Mouse (Mus musculus) forebrain, embryonic 10.5 days (tissue): ENCODE results near the gene Ctnnbip1. TPM values are rescaled to one million over a fixed set of nuclear protein-coding genes. Genes with fewer than 3 reads are reported as not detected.

ENCODE experiments used
- DNase-seq: peaks from one replicate; pipeline ENCODE4 v3.0.0-alpha.2; 2017; ENCODE audit warnings: low spot score; ENCODE audit errors: extremely low spot score
- H3K27ac ChIP-seq: fragments of 300-500 bp; sonication (generic); 2 replicates; pipeline ENCODE4 v1.5.1; 2016; ENCODE audit warnings: mild to moderate bottlenecking
- H3K27me3 ChIP-seq: fragments of 300-500 bp; sonication (generic); 2 replicates; pipeline ENCODE4 v1.6.1; 2016; ENCODE audit warnings: mild to moderate bottlenecking; ENCODE audit not compliant: poor library complexity, severe bottlenecking
- H3K36me3 ChIP-seq: fragments of 300-500 bp; sonication (generic); replicated peaks from 2 replicates; pipeline ENCODE4 v1.6.1; 2016; ENCODE audit warnings: mild to moderate bottlenecking, moderate library complexity
- H3K4me1 ChIP-seq: fragments of 300-500 bp; sonication (generic); 2 replicates; pipeline ENCODE4 v1.6.1; 2016
- H3K4me3 ChIP-seq: fragments of 300-500 bp; sonication (generic); 2 replicates; pipeline ENCODE4 v1.5.1; 2016; ENCODE audit warnings: mild to moderate bottlenecking, moderate library complexity
- H3K9me3 ChIP-seq: fragments of 300-500 bp; sonication (generic); 2 replicates; pipeline ENCODE4 v1.6.1; 2016; ENCODE audit warnings: mild to moderate bottlenecking, moderate library complexity
- WGBS: fragments of 180-500 bp; shearing (Covaris S2); methylation state at CpG from one replicate; pipeline ENCODE4 v1.1.7; 2016; 5-methylcytosine and 5-hydroxymethylcytosine counted together
- polyA plus RNA-seq: library from polyadenylated mRNA; unstranded; fragments of >200 nt; fragmentation: Nextera tagmentation; extraction: Ambion mirVana; gene quantifications from 2 replicates; pipeline ENCODE4 v1.2.1, GENCODE M21; 2016

The Ctnnbip1 gene
- polyA plus RNA-seq, 1 experiment from 2014 or later = 59.6 TPM

DNA sequence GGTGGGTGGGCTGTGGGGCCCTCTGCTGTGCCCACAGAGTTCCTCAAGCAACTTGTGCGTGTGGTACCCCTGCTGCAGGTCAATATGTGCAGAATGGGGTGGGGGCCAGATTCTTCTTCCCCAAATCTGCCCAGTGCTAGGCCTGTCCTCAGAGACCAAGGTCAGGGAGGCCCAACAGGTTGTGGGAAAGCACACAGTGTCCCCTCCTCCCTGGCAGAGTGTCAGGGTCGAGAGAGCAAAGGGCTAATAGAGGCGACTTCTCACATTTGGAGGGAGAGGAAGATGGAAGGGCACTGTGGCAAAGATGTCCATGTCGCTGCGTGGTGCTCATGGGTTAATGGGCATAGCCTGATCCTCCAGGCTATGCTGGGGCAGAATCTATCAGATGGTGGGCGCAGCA, 7.8 kb downstream of the Ctnnbip1 start:
- H3K27me3 ChIP-seq = no peaks in the 10 kb centered on the region
- H3K4me1 ChIP-seq = peaks cover 67% of the 10 kb centered on the region
- 75% methylated on average over 6 of the region's 6 CpGs for WGBS
- DNase-seq = no peak
- H3K27ac ChIP-seq = peak overlapping the region; percentile 60
- no peak overlapping the region for H3K4me3 ChIP-seq
- no peaks in the 10 kb centered on the region for H3K9me3 ChIP-seq
- H3K36me3 ChIP-seq = peaks cover 5% of the 10 kb centered on the region; the same call in 1 of the 2 replicates

DNA sequence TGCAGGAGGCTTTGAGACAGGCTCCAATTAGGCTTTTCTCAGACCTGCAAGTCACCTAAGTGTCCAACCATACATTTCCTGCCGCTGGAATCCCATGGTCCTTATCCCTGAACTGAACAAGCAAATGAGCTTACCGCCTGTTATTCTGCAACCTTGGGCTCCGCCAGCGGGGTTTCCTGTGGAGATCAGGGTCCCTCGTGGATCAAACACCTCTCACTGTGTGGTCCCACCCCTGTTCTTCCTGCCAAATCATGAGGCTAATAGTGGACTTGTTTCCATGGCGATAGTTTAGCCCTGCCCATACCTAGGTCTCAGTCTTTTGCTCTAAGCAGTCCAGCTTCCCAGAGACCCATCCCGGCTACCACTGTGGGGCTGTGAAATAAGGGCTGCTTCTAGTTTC, 8.3 kb downstream of the Ctnnbip1 start:
- H3K4me3 ChIP-seq = no peak overlapping the region
- peaks cover 62% of the 10 kb centered on the region for H3K4me1 ChIP-seq
- 42% methylated on average over 7 of the region's 7 CpGs for WGBS
- peaks cover 5% of the 10 kb centered on the region; the same call in 1 of the 2 replicates for H3K36me3 ChIP-seq
- no peak for DNase-seq
- no peaks in the 10 kb centered on the region for H3K27me3 ChIP-seq
- peak overlapping the region; percentile 60 for H3K27ac ChIP-seq
- no peaks in the 10 kb centered on the region for H3K9me3 ChIP-seq

DNA sequence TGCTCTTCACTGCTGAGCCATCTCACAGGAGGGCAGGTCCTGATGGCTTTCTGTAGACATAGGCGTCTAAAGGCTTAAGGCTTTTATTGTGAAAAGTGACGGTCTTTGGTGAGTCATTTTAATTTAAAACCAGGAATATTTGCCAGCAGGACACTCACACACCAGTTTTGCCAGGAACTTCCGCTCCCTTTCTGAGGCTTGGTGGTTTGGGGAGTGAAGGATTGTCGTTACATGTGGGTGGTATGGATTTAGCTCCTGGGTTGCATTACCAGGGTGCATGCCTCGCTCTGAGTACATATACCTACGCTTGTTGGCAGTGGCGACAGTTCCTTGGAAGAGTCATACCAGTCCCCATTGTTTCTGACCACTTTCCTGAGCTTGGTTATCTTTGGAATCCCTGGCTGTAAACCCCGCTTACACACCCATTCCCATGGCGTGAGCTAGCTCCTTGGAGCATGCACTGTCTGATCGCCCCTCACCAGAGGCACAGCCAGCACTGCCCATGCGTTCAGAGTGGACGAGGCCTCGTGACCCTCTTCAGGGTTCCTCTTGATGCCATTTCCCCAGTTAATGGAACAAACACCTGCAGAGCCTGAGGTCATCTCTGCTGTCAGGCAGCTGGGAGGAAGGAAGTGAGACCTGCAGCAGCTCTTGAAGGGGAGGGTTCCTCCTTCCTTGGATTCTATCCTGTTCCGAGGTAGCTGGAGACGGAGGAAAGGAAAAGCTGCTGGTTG, 9.8 kb downstream of the Ctnnbip1 start:
- no peak overlapping the region for H3K4me3 ChIP-seq
- H3K36me3 ChIP-seq = peaks cover 7% of the 10 kb centered on the region; the same call in 1 of the 2 replicates
- no peaks in the 10 kb centered on the region for H3K27me3 ChIP-seq
- H3K9me3 ChIP-seq = no peaks in the 10 kb centered on the region
- 76% methylated on average over 15 of the region's 15 CpGs for WGBS
- H3K4me1 ChIP-seq = peaks cover 56% of the 10 kb centered on the region
- no peak for DNase-seq
- H3K27ac ChIP-seq = 0 out of 2 replicates have a peak overlapping the region, but pooled peaks have one; percentile 0

DNA sequence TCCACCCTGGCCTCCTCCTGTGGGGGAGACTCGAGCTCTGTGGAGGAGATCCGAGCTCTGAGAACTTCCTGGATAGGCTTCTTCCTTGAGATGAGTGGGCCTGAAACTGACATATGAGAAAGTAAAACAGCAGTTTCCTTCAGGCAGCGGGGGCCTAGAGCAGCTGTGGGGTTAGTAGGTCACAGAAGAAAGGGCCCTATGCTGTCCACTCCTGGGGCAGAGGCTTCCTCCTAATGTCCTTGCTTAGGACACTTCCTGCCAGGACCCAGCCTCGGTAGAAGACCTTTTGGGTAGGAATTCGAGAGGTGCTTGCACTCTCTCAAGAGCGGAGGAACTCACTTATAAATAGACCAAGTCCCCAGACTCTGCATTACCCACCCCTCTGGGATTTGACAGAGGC, 11.7 kb downstream of the Ctnnbip1 start:
- H3K4me1 ChIP-seq = peaks cover 40% of the 10 kb centered on the region

DNA sequence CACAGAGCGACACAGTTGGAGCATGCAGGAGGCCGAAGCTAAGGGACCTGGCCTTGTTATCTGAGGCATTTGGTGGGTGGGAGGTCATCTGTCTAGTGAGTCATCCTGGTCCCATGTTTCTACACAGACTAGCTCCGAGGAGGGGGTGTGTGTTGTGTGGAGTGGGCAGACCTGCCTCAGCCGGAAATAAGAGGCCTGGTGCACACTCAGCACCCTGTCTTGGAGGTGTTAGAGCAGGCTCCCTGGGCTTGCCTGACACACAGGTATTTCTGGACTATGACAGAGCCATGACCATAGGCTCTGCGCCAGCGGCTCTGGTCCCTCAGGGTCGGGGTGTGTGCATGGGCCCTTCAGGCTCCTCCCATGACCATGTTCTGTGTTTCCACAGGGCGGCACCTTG, 21.4 kb downstream of the Ctnnbip1 start:
- Histone ChIP-seq H3K9me3 (no peaks in the 10 kb centered on the region), H3K27me3 (no peaks in the 10 kb centered on the region), H3K4me3 (no peak overlapping the region), H3K36me3 (peaks cover 23% of the 10 kb centered on the region), H3K4me1 (peaks cover 31% of the 10 kb centered on the region), H3K27ac (no peak overlapping the region)
- WGBS = 91% methylated on average over 8 of the region's 8 CpGs
- DNase-seq = no peak

More for the DNA sequence above, 11.7 kb downstream of the Ctnnbip1 start:
- Histone ChIP-seq H3K9me3 (no peaks in the 10 kb centered on the region), H3K36me3 (peaks cover 14% of the 10 kb centered on the region; the same call in 1 of the 2 replicates), H3K4me3 (no peak overlapping the region), H3K27me3 (no peaks in the 10 kb centered on the region), H3K27ac (peak overlapping the region; percentile 48; the same call in 1 of the 2 replicates)
- no peak for DNase-seq
- 72% methylated on average over 6 of the region's 6 CpGs for WGBS

DNA sequence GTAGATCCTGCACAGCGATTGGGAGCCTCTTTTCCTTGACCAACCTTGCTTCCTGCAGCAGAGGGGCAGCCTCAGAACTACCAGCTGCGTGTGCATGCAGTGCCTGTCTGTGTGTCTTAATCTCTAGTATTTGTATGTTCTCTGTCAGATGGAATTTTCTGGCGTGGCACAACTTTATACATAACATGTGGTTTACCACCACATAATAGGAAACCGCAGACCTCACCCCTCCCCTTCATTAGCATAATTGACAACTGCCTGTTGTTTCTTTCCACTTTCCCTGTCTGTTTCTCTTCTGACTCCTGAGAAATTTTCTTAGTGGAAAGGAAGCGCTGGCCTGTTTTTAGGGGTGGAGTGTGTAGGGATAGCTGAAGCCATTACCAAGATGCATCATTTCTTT, 23.9 kb downstream of the Ctnnbip1 start:
- no peak for DNase-seq
- peaks cover 33% of the 10 kb centered on the region for H3K36me3 ChIP-seq
- H3K27me3 ChIP-seq = no peaks in the 10 kb centered on the region
- no peak overlapping the region for H3K4me3 ChIP-seq
- H3K27ac ChIP-seq = no peak overlapping the region
- peaks cover 29% of the 10 kb centered on the region for H3K4me1 ChIP-seq
- 75% methylated on average over 5 of the region's 5 CpGs for WGBS
- no peaks in the 10 kb centered on the region for H3K9me3 ChIP-seq

DNA sequence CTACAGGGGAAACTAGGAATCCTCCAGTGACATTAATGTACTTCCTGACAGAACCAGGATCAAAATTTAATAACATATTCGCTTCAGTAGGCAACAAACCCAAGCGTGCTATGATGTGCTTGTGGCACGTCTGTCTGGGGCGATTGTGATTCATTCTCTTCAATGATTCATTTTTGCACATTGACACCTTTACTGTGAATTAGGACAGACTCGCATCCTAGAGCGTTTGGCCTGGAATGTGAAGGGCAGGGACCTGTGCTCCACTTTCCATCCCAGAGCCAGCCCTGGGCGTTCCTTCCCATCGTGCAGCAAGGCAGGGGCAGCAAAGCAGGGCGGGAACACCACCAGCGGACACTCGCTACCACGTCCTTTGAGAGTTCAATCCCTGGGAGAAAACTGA, 24.4 kb downstream of the Ctnnbip1 start:
- no peaks in the 10 kb centered on the region for H3K27me3 ChIP-seq
- no peak overlapping the region for H3K4me3 ChIP-seq
- DNase-seq = no peak
- peaks cover 37% of the 10 kb centered on the region for H3K36me3 ChIP-seq
- 0 out of 2 replicates have a peak overlapping the region, but pooled peaks have one; percentile 40 for H3K27ac ChIP-seq
- WGBS = 77% methylated on average over 12 of the region's 12 CpGs
- H3K9me3 ChIP-seq = no peaks in the 10 kb centered on the region
- H3K4me1 ChIP-seq = peaks cover 24% of the 10 kb centered on the region

DNA sequence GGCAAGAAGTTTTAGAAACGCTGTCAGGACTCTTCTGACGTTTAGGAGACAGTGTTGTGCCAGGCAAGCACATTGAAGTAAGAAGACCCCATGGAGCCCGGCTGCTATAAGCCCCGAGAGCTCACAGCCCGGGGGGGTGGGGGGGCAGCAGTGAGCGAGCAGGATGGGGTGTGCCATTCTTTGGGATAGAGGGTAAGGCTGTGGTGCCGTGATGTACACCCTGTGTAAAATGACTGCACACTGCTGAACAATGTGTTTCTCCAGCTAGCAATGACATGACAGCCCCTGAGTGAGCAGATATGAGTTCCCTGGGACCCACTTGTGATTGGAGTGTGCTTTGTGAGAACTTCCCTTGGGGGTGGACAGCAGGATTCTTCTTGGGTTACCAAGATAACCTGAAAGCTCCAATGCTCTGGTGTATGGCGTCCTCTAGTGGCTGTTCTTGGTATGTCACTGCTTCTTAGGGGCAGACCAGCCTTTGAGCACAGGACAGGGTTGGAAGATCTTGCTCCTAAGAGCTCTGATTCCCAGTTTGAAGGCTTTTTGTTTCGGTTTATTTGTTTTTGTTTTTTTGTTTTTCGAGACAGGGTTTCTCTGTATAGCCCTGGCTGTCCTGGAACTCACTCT, 25.0 kb downstream of the Ctnnbip1 start:
- peak; percentile 83 for DNase-seq
- peaks cover 18% of the 10 kb centered on the region for H3K4me1 ChIP-seq
- no peaks in the 10 kb centered on the region for H3K27me3 ChIP-seq
- 0 out of 2 replicates have a peak overlapping the region, but pooled peaks have one; percentile 40 for H3K27ac ChIP-seq
- WGBS = 44% methylated on average over 10 of the region's 10 CpGs
- H3K4me3 ChIP-seq = no peak overlapping the region
- peaks cover 42% of the 10 kb centered on the region for H3K36me3 ChIP-seq
- no peaks in the 10 kb centered on the region for H3K9me3 ChIP-seq

DNA sequence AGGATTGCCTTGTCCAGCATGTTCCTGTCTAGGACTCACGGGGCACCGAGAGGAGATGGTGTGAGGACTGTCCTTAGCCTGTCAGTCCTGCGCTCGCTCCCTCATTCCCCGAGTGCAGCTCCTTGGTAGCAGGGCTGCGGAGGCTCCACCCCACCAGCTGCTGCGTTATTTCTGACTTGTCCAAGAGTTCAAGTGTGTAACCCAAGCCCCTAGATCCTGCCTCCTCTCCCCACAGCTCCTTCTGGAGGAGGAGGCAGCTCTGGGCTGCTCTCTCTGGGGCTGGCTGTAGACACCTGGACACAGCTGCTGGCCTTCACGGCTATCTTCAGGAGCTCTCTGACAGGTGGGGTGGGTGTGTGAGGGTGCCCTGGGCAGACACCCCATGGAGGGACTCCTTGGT, 26.9 kb downstream of the Ctnnbip1 start:
- no peak for DNase-seq
- no peak overlapping the region for H3K4me3 ChIP-seq
- peaks cover 47% of the 10 kb centered on the region for H3K36me3 ChIP-seq
- no peaks in the 10 kb centered on the region for H3K9me3 ChIP-seq
- 0 out of 2 replicates have a peak overlapping the region, but pooled peaks have one; percentile 20 for H3K27ac ChIP-seq
- H3K4me1 ChIP-seq = peaks cover 16% of the 10 kb centered on the region
- H3K27me3 ChIP-seq = no peaks in the 10 kb centered on the region
- 92% methylated on average over 8 of the region's 8 CpGs for WGBS

DNA sequence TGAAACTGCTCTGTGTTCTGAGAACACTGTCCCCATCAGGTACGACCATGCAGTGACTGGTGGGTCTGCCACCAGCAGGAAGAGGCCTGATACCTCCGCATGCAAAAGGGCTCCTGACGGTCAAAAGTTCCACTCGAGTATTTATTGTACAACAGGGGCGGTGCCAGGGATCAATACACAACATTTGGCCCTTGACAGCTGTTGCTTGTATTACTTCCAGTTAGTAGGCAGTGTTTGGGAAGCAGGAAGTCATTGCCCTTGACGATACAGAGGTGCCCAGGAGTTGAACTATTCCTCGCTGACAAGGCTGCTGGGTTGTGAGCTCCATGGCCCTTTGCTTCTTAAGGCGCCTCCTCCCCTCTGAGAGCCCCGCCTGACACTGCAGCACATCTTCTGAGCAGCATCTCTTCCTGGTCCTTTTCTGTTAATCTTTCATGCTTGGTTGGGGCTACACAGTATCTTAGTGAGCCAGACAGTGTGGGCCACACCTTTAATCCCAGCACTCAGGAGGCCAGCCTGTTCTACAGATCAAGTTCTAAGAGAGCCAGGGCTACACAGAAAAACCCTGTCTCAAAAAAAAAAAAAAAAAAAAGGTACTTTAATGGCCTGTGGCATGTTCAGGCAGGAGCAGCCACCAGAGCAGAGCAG, 28.9 kb downstream of the Ctnnbip1 start:
- Histone ChIP-seq H3K4me1 (peaks cover 12% of the 10 kb centered on the region), H3K27ac (no peak overlapping the region), H3K4me3 (no peak overlapping the region), H3K27me3 (no peaks in the 10 kb centered on the region), H3K36me3 (peaks cover 56% of the 10 kb centered on the region), H3K9me3 (no peaks in the 10 kb centered on the region)
- DNase-seq = no peak
- WGBS = 88% methylated on average over 9 of the region's 9 CpGs

DNA sequence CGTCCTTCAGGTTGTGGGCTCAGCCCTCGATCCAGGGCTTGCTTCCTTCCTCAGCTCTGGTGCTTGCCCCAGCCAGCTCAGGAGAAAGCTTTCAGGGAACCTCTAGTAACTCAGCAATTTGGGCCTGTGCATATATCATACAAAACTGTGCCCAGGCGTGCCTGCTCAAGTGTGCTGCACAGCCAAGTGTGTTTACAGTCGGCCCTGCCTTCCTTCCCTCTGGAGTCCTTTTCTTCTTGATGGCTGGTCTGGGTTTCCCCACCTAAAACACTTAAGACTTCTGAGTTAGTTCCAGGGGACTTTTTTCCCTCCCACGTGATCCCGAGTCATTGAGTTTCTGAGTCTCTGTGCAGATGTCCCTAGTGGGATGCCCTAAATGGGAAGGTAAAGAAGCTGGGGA, 29.5 kb downstream of the Ctnnbip1 start:
- 85% methylated on average over 6 of the region's 6 CpGs for WGBS
- H3K4me1 ChIP-seq = peaks cover 6% of the 10 kb centered on the region
- no peak overlapping the region for H3K27ac ChIP-seq
- H3K4me3 ChIP-seq = no peak overlapping the region
- H3K27me3 ChIP-seq = no peaks in the 10 kb centered on the region
- DNase-seq = no peak
- H3K9me3 ChIP-seq = no peaks in the 10 kb centered on the region
- peaks cover 61% of the 10 kb centered on the region for H3K36me3 ChIP-seq

DNA sequence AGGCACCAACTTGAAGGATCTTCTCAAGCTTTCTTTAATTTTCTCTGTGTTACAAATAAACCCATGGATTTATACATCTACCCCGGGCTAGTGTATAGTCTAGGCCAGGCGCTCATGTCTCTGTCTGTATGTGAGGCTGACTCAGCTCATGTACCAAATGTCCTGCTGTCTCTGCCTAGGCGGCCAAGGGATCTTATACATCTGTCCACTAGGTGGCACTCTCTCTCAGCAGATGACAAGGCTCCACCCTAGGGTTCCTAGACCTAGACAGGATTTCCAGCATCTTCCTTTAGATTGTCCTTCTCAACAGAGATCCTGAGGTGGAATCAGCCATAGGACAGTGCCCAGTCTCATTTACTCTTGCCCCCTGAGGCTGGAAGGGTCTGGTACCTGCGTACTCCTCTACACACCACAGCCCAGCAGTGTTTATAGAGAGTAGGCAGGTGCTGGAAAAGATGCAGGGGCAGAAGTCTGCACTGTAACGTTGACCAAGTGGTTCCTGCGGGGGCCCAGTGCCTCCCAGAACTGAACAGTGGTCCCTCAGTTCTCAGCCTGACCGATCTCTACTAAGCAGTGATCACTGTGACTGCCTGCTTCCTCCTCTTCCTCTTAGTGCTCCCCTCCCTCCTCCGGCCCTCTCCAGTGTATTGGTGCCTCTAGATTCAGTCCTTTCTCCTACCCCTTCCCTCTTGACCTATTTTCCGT, 31.3 kb downstream of the Ctnnbip1 start:
- WGBS = 69% methylated on average over 9 of the region's 9 CpGs
- Histone ChIP-seq H3K27me3 (no peaks in the 10 kb centered on the region), H3K4me1 (no peaks in the 10 kb centered on the region), H3K4me3 (no peak overlapping the region), H3K27ac (no peak overlapping the region), H3K9me3 (no peaks in the 10 kb centered on the region), H3K36me3 (peaks cover 58% of the 10 kb centered on the region)
- peak; percentile 67 for DNase-seq
